Mouse (Mus musculus) thymus, postnatal 14 days (tissue): ENCODE measurements around the gene Gabbr2.
A peak's percentile ranks its signal among the peaks of the same experiment; 100 is the strongest.

Experiments used
- DNase-seq: peaks from one replicate; pipeline ENCODE4 v3.0.0; 2021

Gene Gabbr2

DNA sequence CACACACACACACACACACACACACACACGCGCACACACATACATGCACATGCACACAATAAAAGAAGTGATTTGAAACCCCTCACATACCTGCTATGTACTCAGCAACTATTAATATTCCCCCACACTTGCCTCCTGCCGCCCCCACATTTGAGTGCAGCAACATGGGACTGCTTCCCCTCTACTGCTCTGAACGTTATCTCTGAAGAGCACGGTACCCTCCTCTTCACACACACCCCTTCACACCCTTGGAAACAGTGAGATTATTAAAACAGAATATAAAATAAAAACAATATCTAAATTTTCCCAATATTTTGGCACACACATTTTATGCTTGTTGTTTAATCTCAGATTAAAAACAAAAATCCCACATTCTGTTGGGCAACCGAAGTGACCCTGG, 77.1 kb downstream of the Gabbr2 start:
- no peak for DNase-seq

DNA sequence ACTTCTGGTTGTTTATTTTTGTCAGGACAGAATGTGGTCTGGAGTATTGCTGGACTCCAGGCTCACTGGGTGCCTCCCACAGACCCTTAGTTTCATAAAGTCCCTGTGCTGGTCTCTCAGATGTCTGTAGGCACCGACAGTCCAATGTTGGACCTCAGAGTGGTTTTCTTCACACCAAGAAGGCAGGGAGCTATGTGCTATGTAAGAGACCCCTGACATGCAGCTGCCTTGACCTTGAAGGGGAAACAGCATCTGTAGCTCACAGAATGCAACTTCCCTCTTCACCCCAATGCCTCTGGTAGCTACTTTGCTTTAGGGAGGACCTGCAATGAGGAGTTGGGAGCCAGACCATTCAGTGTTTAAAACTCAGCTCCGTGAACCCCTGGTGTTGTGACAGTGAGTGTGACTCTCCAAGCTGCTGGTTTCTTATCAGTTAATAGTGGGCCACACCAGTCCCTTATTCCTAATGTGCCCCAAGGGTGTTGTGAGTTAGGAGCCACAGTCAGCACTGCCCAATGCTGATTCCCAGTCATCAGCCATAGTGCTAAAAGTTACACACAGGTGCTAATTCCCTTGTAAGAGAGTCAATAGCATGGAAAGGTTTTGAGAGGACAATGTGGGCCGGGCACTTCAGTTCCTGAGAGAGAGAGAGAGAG, 85.5 kb downstream of the Gabbr2 start:
- no peak for DNase-seq

DNA sequence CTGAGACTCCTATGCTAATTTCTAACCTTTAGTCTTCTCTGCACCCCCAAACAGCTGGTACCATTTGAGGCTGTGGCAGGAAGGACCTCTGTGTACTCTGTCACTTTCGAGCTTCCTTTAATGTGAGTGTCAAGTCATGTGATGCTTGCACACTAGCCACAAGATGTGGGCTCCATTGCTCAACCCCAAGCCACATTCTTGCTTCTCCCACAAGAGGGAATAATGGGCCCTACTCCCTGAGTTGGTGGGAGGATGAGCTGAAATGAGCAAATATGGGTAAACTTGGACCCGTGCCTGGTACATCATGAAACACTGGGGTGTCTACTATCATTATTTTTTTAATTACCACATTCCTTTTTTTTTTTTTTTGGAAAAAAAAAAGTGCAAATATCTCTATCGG, 86.5 kb downstream of the Gabbr2 start:
- no peak for DNase-seq

DNA sequence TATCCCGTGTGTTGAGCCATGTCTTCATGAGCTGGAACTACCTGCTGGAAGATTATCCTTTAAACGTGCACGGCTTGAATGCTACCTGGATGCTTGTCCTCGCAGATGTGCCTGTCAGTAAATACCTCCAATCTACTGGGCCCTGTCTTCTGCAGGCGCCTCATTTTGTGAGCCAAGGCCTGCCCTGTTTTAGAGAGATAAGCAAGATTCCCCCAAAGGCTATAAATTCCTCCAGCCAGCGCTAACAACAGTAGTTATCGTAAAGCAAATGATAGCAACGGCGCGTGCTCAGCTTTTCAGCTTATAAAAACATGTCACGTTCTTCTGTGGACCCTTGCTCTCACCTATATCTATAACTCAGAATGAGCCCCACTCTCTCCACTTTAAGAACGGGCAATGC, 87.5 kb downstream of the Gabbr2 start:
- no peak for DNase-seq

DNA sequence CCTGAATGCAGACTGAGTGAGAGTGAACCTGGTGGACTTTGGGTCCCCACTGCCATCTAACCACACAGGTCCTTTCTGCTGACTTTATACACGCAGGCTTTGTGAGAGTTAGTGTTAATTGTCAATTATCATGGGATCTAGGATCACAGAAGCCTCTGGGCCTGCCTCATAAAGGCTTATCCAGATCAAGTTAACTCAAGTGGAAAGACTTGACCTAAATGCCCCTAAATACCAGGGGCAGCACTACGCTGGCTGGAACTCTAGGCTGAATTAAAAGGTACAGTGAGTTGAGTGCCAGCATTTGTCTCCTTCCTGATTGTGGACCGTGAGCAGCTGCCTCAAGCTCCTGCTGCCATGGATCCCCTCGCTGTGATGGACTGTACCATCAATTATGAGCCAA, 93.1 kb downstream of the Gabbr2 start:
- no peak for DNase-seq

DNA sequence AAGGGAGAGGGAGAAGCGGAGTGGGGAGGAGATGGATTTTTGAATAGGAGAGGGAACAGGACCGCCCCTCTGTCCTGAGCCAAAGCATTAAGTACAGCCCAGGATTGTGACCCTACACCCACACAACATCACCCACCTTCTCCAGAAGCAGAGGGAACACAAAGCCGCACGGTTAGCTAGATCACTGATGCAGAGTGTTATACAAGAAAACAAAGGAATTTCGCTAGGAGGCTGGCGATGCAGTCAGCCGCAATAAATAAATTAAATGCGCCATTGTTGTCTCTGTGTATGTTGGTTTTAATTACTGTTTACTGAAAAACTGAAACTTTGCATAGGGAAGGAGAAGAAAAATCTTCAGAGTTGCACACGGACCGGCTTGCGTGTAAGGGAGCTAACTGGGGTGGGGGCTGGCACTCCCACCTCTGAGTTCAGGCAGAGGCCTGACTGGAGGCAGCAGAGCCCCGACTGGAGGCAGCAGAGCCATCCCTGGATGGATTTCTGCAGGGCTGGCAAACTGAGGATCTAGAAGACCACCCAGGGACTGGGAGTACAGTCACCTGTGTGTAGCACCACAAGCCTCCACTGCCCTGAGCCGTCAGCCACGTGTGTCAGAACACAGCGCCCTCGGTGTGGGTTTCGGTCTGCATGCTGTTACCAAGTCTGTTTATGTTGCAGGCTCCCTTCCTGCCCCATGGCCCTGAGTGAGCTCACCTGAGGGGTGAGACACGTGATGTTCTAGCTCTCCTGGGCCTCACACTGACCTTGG, 93.9 kb downstream of the Gabbr2 start:
- DNase-seq, result no peak

DNA sequence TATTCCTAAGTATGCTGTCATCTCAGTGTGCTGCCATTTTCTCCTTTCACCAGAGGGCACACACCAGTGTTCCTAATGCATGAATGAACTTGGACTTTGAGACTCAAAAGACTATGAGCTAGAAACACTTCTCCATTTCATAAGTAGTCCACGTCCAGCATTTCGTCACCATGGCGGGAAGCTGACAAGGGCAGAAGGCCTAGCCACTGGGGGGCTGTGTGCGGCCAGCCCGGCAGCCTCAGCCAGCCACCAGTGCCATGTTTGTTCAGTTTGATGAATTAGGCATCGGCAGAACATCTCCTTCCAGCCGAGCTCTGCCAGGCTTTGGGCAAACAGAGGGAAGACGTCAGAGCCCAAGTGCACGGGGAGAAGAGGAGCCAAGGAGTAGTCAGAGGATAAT, 97.5 kb downstream of the Gabbr2 start:
- DNase-seq, result no peak

DNA sequence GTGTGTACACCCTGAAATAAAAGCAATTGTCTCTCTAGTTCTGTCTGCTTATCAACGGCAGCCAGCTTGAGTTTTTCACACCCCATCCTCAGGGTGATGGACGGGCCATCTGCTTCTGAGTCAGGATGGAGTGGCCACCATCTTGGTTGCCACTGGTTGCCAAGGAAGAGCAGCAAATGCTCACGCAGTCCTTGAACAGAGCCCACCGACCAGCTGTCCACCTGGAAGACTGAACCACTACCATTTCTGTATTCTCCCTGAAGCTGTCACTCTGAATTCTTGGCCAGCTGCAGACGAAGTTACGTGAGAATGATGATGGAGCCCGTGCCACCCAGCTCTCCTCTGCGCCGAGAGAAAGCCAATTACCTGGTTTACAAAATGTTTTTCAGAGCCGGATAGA, 102.5 kb downstream of the Gabbr2 start:
- no peak for DNase-seq

DNA sequence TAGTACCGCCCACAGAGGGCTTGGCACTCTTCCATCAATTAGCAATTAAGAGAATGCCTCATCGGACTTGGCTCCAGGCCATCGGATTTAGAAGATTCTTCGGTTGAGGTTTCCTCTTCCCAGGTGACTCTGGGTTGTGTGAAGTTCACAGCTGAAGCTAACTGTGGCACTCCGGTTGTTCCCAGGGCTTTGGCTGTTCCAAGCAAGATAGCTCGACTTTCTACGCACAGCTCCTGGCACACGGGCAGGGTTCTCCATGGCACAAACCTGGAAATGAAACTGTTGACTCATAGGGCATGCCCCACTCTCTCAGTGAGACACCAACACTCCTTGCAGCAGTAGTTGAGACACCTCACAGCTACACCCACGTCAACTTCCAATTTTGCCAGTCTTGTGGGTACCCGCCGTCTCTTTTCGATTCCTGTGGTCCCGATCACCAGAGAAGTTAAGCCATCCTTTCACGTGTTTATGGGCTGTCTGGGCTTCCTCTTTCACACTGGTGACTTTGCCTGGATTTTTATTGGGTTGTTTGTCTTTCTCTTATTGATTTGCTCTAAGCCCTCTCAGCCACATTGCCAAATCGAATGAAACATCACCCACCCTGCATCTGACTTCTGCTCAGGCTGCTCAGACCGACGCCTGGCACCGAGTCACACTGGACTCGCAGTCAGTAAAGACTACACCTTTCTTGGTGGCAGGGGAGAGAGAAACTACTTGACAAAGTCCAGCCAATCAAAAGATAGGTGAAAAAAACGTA, 105.9 kb downstream of the Gabbr2 start:
- DNase-seq, result no peak

DNA sequence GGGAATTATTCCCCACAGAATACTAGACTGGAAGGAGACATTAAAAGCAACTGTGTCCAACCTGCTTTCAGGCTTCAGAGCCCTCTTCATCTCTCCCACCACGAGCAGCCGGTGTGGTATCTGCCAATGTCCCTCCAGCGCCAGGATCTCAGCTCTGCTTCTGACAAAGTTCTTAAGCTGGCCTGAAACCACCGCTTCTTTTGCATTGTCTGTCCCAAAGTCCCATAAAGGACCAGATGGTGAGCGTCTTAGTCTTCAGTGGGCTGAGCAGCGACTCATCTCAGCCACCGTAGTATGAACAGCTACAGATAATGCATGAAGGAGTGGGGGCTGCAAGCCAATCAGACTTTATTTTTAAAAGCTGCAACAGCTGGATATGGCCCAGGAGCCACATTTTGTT, 107.5 kb downstream of the Gabbr2 start:
- DNase-seq, result no peak

DNA sequence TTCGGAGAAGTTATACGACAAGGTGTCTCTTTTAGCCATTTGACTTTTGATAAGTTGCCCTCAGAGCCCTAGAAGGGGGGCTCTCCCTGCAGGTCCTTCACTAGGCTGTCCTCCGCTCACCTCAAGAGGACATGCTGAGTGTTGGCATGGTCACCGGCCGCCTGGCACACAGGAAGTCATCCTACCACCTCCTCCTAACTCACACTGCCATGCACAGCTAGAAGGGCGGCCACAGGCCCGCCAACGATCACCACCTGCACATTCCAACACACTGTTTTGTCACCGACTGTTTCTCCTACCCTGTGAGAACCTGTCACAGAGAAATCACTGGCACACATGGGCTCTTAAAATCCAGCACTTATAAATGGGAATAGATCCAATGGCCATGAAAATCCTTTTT, 108.1 kb downstream of the Gabbr2 start:
- no peak for DNase-seq

DNA sequence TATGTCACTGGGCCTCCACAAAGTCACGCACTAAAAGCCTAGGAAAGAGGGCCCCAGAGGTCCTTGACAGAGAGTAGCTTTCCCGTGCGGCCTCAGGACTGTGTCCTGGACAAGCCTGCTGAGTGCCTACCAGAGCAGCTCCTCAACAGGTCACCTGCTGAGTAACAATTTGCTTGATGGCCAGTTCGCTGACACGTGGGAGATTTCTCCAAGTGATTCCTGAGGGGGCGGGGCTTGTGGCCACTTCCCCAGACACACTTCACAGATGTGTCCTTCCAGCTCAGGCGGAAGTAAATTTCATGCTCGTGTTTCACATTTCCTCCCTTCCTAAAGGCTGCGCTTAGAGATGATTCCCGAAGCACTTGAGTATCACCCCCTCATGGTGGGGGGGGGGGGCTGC, 108.6 kb downstream of the Gabbr2 start:
- DNase-seq, result no peak

DNA sequence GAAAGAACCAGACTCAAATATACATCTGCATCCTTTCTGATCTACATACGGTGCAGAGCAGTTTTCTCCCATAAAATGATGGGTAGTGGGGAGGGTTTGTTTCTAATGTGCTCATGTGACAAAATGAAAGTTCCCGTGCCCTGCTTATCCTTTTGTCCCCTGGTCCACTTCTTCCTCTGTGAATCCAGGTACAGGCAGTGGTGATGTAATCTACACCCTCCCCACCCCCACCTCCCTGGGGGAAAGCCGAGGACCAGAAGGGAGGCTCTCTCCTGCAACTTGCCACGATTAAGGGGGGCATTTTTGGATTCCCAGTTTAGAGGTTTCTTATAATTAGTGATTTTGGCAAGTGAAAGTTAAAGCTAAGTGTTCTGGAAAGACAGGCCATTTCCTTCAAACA, 110.4 kb downstream of the Gabbr2 start:
- no peak for DNase-seq

DNA sequence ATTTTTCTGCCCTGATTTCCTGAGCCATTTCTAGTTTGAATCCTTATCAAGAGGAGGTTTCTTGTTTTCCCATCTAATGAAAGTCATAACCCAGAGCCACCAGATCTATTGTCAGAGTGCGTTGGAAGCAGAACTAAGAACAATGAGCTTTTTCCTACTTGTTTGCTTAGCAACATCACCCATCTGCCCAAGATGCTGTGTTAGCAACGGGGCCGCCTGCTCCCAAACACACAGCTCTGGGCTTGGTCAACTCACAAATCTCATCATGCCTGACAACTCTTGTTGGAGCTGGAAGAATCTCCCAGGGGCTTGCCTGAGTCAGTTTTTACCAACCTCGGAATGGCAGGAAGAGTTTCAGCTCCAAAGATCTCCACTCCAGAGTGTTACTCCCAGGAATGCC, 111.7 kb downstream of the Gabbr2 start:
- no peak for DNase-seq

DNA sequence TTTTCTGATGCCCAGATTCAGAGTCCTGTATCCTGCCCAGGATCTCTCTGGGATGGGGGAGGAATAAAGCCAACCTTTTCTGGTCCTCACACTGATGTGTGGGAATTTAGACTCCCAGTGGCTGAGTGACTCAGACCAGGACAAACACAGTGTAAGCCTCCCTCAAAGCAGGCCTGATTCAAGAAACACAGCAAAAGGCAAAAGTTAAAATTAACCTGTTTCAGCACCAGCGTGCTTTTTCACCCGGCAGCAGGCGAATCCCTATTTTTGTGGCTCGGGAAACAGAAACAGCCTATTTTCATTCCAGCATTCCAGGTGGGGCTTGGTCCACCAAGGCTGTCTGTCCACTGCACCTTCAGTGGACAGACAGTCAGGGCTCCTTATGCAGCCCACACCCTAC, 118.9 kb downstream of the Gabbr2 start:
- DNase-seq, result no peak

DNA sequence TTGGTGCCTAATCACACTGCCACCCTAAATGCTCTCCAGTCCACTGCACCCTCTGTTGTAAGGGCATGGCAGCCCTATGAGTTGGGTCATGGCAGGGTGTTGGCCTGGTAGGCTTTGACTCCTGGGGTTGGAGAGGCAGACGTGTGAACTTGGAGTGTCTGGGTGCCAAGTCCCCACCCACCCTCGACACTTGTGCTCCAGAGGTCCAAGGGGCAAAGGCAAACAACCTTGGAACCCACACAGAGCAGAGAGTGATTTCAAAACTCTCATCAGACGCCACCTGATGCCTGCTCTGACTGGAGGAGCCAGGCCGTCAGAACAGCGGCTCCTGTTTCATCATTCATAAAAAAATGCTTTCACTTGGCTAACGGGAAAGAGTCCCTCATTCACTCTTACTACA, 121.5 kb downstream of the Gabbr2 start:
- DNase-seq, result no peak

DNA sequence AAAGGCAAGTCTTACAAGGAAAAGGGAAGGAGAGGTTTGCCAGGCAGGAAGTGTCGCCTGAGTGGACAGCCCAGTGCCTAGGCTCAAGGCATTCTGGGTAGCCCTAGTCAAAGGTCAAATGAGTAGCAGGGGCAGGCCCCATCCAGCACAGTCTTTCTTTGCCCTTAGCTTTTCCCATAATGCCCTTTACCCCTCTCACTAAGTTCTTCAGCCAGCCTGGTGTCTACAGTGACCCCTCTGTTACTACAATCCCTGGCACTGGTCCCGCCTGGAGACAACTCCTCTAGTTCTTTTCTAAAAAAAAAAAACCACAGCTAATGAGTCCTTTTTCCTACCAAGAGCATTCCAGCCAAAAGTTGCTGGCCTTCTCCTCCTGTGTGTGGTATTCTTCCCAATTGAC, 122.3 kb downstream of the Gabbr2 start:
- no peak for DNase-seq

DNA sequence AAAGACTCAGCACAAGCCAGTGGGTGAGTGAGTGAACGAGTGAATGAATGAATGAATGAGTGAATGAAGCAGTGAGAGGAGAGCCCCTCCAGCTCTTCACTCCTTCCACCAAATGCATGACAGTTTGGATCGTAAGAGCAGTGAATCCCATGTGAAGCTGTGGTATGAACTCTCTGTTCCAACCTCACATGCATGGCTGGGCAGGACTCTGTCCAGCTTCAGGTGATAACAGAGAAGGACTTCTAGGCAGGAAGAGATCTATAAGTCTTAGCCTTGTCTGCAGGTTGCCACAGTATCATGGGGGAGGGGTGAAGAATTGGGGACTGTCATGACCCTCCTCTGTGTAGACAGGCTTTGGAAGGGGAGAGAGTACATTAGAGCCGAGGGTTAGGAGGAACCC, 122.8 kb downstream of the Gabbr2 start:
- no peak for DNase-seq

DNA sequence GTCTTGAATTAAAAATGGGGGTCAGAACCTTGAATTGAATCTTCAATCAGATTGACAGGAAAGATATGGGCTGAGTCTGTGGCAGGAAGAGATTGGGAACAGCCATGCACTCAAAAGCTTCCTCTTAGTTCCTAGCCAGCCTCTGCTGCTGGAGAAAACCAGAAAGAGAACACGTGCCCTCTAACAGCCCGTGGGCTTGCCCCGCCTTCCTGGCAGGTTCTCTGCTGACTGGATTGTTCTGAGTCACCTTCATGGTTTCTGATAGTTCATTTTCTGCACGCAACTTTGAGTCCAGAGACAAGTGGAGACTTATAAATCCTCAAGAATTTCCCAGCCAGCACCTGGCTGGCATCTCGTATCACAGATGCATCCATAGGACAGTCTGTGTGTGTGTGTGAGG, 123.5 kb downstream of the Gabbr2 start:
- peak; percentile 19 for DNase-seq

DNA sequence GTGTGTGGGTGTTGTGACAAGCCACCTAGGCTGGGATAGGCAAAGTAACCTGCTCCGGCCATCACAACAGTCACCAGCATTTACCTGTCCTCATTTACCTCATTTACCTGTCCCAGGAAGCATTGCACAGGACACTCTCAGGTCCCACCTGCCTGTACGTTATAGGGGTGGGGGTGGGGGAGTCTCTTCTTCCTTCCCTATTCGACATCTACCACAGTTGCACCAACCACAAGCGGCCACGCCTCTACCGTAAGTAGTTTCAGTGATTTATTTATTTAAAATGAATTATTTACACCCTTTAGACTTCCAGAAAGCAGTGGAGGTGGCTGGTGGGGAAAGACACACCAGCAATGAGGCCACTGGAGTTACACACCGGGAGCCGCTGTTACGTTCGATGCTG, 123.9 kb downstream of the Gabbr2 start:
- no peak for DNase-seq

DNA sequence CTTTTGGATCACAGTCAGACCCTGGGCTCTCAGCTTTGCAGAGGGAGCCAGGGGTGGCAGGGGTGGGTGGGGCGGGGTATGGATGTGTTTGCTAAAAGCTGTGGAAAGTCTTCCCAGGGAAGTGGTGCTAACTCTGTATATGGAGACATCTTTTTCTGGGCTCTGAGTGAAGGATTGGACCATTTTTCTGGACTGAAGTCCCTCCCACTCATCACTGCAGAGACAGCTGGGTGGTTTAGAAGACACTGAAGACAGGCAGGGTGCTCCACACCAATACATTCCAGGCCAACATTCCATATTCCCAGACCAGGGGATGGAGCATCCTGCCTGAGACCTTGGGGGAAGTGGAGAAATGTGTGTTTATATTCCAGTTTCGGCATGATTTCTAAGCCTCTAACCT, 125.6 kb downstream of the Gabbr2 start:
- no peak for DNase-seq

DNA sequence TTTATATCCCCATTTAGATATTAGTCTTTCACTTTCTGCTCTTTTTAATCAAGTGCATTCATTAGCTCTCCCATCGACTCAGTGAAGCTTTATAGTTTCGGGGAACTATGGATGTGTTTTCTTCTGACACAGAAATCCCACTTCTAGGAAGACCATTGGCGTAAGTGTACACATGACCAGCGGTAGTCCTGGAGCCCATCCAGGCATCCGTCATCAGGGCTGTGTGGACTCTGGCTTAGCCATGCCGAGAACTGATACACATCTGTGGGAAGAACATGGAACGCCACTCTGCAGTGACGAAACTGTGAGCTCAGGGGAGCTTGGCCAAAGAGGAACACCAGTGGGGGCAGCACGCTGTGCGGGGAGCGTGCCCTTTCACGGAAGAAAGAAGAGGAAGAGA, 128.0 kb downstream of the Gabbr2 start:
- DNase-seq, result no peak

DNA sequence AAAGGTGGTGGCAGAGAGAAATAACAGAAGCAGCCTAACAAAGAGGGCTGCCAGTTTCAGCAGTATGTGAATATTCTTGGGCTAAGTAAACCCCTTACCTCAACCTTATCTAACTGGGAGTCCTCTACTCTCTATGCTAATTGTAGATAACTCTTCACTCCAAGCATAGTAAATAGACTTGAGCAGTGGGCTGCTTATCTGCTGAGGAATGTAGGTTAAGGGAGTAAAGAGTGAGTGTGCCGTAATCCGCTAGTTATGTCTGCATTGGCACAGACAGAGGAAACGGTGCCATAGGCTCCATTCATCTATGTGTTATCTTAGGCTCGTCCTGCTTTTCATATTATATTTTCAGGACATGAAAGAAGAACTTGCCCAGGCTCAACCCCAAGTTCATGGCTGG, 129.0 kb downstream of the Gabbr2 start:
- DNase-seq, result no peak

DNA sequence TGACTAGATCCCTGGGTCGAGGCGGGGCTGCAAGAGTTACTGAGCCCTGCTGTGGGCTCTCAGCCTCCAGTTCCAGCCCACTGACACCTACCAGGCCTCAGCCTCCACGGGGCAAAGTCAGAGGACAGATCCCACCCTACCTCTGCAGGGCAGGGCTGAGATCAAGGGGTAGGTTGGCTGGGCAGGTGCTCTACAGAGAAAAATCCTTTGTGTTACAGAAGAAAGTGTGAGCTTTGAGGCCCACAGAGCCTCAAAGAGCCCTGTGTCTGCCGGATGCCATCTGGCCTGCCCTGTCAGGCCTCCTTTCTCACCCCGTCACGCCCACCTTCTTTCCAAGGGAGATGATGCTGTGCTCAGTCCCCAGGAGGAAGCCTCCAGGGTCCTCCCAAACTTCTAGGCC, 131.1 kb downstream of the Gabbr2 start:
- DNase-seq, result peak; percentile 43
